Mouse (Mus musculus): ENCODE data around the gene Smpd2. TPM values are rescaled to one million over a fixed set of nuclear protein-coding genes. Genes with fewer than 3 reads are reported as not detected.
A peak's percentile ranks its signal among the peaks of the same experiment; 100 is the strongest.

The Smpd2 gene
- total RNA-seq, 2 experiments from 2014 or later: 10.7 to 11.4 TPM

- no peak for DNase-seq
- intact Hi-C loops (cut with DNase I): no loop called here
Observed at GRCm38 (mm10) chr10:41461057-41461722, 29.0 kb downstream of the Smpd2 start.

GRCm38 (mm10) chr10:41460501-41460900 lies 29.7 kb downstream of the Smpd2 start:
- DNase-seq: no peak
- intact Hi-C loops (cut with DNase I): no loop called here

GRCm38 (mm10) chr10:41459990-41460389 lies 30.2 kb downstream of the Smpd2 start:
- DNase-seq: no peak
- intact Hi-C loops (cut with DNase I): no loop called here

- no peak for DNase-seq
- intact Hi-C loops (cut with DNase I): no loop called here
Observed at GRCm38 (mm10) chr10:41452791-41453190, 37.4 kb downstream of the Smpd2 start.

- intact Hi-C loops (cut with DNase I): no loop called here
- no peak for DNase-seq
Observed at GRCm38 (mm10) chr10:41451656-41452055, 38.5 kb downstream of the Smpd2 start.

- DNase-seq: no peak
- intact Hi-C loops (cut with DNase I): no loop called here
Observed at GRCm38 (mm10) chr10:41450780-41451522, 39.2 kb downstream of the Smpd2 start.

GRCm38 (mm10) chr10:41450137-41450670 lies 40.0 kb downstream of the Smpd2 start, which contains the start of gene Zbtb24:
Gene Zbtb24 (plus strand): TSS chr10:41450383.
- intact Hi-C loops (cut with DNase I): no loop called here
- DNase-seq: peak; percentile 93 to 94

- intact Hi-C loops (cut with DNase I): no loop called here
- DNase-seq: no peak
Observed at GRCm38 (mm10) chr10:41449684-41450083, 40.5 kb downstream of the Smpd2 start.

GRCm38 (mm10) chr10:41448216-41448615 lies 42.0 kb downstream of the Smpd2 start:
- intact Hi-C loops (cut with DNase I): no loop called here
- DNase-seq: no peak

Other genes with a start within 250 kb of the Smpd2 start
- 1 to 10 TPM; 5.5 TPM for gene Fig4, start 187.1 kb downstream of the Smpd2 start, total RNA-seq (2021)
- gene Ak9, start 186.4 kb downstream of the Smpd2 start, total RNA-seq (2021): not detected
- 1 to 10 TPM; 3.5 to 4.5 TPM for gene Zbtb24, start 40.0 kb downstream of the Smpd2 start, total RNA-seq (2021)
- 1 to 10 TPM; 5.0 to 5.1 TPM for gene Mical1, start 14.1 kb downstream of the Smpd2 start, total RNA-seq (2021)
- gene Ppil6, start 70 bp upstream of the Smpd2 start, total RNA-seq (2021): not detected
- 100 to 1,000 TPM; 122 to 130 TPM for gene Cd164, start 29.0 kb upstream of the Smpd2 start, total RNA-seq (2021)
- under 1 TPM; 0.46 to 0.62 TPM for gene Ccdc162, start 226.3 kb upstream of the Smpd2 start, total RNA-seq (2021)